Mouse (Mus musculus) ES-Bruce4 (cell line): ENCODE measurements around the gene Utp11.

ENCODE experiments used
- CTCF ChIP-seq: IDR thresholded peaks from one replicate; pipeline ENCODE4 v1.8.1; 2011; ENCODE audit warnings: low read depth, low read length
- POLR2A ChIP-seq: IDR thresholded peaks from one replicate; pipeline ENCODE4 v1.8.1; 2011; ENCODE audit warnings: low read length; ENCODE audit not compliant: insufficient read depth

- no peak for TF ChIP-seq CTCF
- TF ChIP-seq POLR2A = no peak
These were observed 33.9 kb downstream of the Utp11 start for GRCm38 (mm10) chr4:124659251-124660217.
